In the genomic region with DNA sequence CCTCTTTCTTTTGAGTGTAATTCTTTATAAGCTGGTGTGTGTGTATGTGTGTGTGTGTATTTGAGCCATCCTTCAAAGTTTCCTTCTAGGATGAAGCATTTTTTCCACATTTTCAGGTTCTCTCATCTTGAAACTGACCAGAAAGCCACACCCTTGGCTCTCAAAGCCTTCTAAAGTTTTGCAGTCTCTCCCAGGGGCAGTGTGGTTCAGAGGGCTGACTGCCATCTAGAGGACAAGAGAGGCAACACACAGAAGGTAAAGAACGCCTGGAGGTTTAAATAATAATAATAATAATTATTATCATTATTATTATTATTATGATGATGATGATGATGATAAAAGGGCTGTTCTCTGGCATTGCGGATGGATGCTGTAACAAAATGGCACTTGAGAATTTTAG, we compare ENCODE assay signal across 10 mouse cellular contexts.
DNase-seq lines count a peak whose midpoint lies in the region; ATAC-seq and TF ChIP-seq lines count a peak whose summit lies in the region.
"Had no signal": no experiment of that assay in that cellular context is flagged by ENCODE, and none has a peak within 500 bp of the region (broad histone marks: within the 10 kb centered on the region; RNA-seq: fewer than 3 reads in every experiment).

No protein-coding gene starts in this region.

- ATAC-seq in heart, postnatal 0 days (ENCODE audit: insufficient read depth, low read depth): no peak
- no peak; the same call in 1 of the 2 replicates for ATAC-seq in midbrain, embryonic 14.5 days (ENCODE audit: low FRiP score, low TSS enrichment)

- TF ChIP-seq CTCF in heart, postnatal 0 days (IDR thresholded peaks at IDR 0.05; ENCODE audit: low read depth): peak; percentile 47

- no peaks in the 10 kb centered on the region for H3K9me3 ChIP-seq in heart, postnatal 0 days (replicated peaks; ENCODE audit: control insufficient read depth, low read length)
- H3K9me3 ChIP-seq in midbrain, embryonic 14.5 days (ENCODE audit: control insufficient read depth, low read length): no peaks in the 10 kb centered on the region
- no peaks in the 10 kb centered on the region for H3K9me3 ChIP-seq in midbrain, embryonic 10.5 days (replicated peaks)
- H3K9me3 ChIP-seq: hindbrain, embryonic 15.5 days; liver, embryonic 13.5 days; neural tube, embryonic 13.5 days had no signal

- no peak overlapping the region for H3K27ac ChIP-seq in heart, postnatal 0 days (ENCODE audit: low read depth)
- no peak overlapping the region for H3K27ac ChIP-seq in midbrain, embryonic 14.5 days (replicated peaks; ENCODE audit: low read depth, low read length)
- H3K27ac ChIP-seq in midbrain, embryonic 10.5 days (replicated peaks): no peak overlapping the region
- H3K27ac ChIP-seq: hindbrain, embryonic 15.5 days; liver, embryonic 13.5 days; neural tube, embryonic 13.5 days had no signal

- TF ChIP-seq EP300 in heart, postnatal 0 days (IDR thresholded peaks at IDR 0.05; ENCODE audit: low read depth): no peak

- WGBS in heart, postnatal 0 days: 49% methylated on average over 2 of the region's 2 CpGs
- WGBS in midbrain, embryonic 14.5 days: 71% methylated on average over 2 of the region's 2 CpGs
- WGBS in midbrain, embryonic 10.5 days: 60% methylated on average over 2 of the region's 2 CpGs

- H3K9ac ChIP-seq in heart, postnatal 0 days (replicated peaks; ENCODE audit: low read depth, low read length): no peak overlapping the region
- no peak overlapping the region for H3K9ac ChIP-seq in midbrain, embryonic 14.5 days (replicated peaks; ENCODE audit: low read length)
- H3K9ac ChIP-seq: hindbrain, embryonic 15.5 days; liver, embryonic 13.5 days; neural tube, embryonic 13.5 days had no signal

- H3K4me2 ChIP-seq in heart, postnatal 0 days (ENCODE audit: low read depth, low read length): no peak overlapping the region
- no peak overlapping the region for H3K4me2 ChIP-seq in midbrain, embryonic 14.5 days (ENCODE audit: low read length)
- H3K4me2 ChIP-seq: hindbrain, embryonic 15.5 days; liver, embryonic 13.5 days; neural tube, embryonic 13.5 days had no signal

- no peak for DNase-seq in heart, postnatal 0 days (ENCODE audit: low spot score)
- DNase-seq in heart, postnatal 36 days: no peak
- peak; percentile 19 for DNase-seq in midbrain, embryonic 14.5 days
- DNase-seq in midbrain, embryonic 10.5 days (ENCODE audit: low spot score): no peak
- peak; percentile 42 for DNase-seq in embryo, embryonic 10.5 days (ENCODE audit: low spot score)
- peak; percentile 6 for DNase-seq in retina, postnatal 1 day
- no peak for DNase-seq in spleen, postnatal 36 days (ENCODE audit: low spot score in 2 of 2)
- DNase-seq: liver, embryonic 13.5 days had no signal

- H3K27me3 ChIP-seq in heart, postnatal 0 days (ENCODE audit: control insufficient read depth, insufficient read depth, low read length): no peaks in the 10 kb centered on the region
- no peaks in the 10 kb centered on the region for H3K27me3 ChIP-seq in midbrain, embryonic 14.5 days (ENCODE audit: control insufficient read depth, insufficient read depth, low read length)
- no peaks in the 10 kb centered on the region for H3K27me3 ChIP-seq in midbrain, embryonic 10.5 days (ENCODE audit: low read depth, poor library complexity, severe bottlenecking)
- H3K27me3 ChIP-seq: hindbrain, embryonic 15.5 days; liver, embryonic 13.5 days; neural tube, embryonic 13.5 days had no signal

- no peaks in the 10 kb centered on the region for H3K36me3 ChIP-seq in heart, postnatal 0 days (replicated peaks; ENCODE audit: control insufficient read depth, insufficient read depth, low read length)
- no peaks in the 10 kb centered on the region for H3K36me3 ChIP-seq in midbrain, embryonic 14.5 days (ENCODE audit: control insufficient read depth, insufficient read depth, low read length)
- H3K36me3 ChIP-seq in midbrain, embryonic 10.5 days: no peaks in the 10 kb centered on the region
- H3K36me3 ChIP-seq: hindbrain, embryonic 15.5 days; liver, embryonic 13.5 days; neural tube, embryonic 13.5 days had no signal

- no peaks in the 10 kb centered on the region for H3K4me1 ChIP-seq in heart, postnatal 0 days (ENCODE audit: control insufficient read depth, insufficient read depth)
- H3K4me1 ChIP-seq in midbrain, embryonic 14.5 days (ENCODE audit: control insufficient read depth, insufficient read depth, low read length): no peaks in the 10 kb centered on the region
- H3K4me1 ChIP-seq in midbrain, embryonic 10.5 days: no peaks in the 10 kb centered on the region
- H3K4me1 ChIP-seq: hindbrain, embryonic 15.5 days; liver, embryonic 13.5 days; neural tube, embryonic 13.5 days had no signal

- intact Hi-C loops in heart, postnatal 36 days (cut with DNase I): loop anchor here (10.0 kb wide), 1 partner anchor 560 kb away; no protein-coding TSS in a partner anchor

- H3K4me3 ChIP-seq in heart, postnatal 0 days (ENCODE audit: low read depth, low read length): no peak overlapping the region
- no peak overlapping the region for H3K4me3 ChIP-seq in midbrain, embryonic 14.5 days (replicated peaks; ENCODE audit: low read depth, low read length)
- H3K4me3 ChIP-seq in midbrain, embryonic 10.5 days: no peak overlapping the region
- H3K4me3 ChIP-seq: hindbrain, embryonic 15.5 days; liver, embryonic 13.5 days; neural tube, embryonic 13.5 days had no signal

Comparison
In these comparisons a context has a peak if more than half of its experiments do, and no peak if none do; other contexts are left out.
1. DNase-seq: peak in midbrain, embryonic 14.5 days (single experiment), embryo, embryonic 10.5 days (single experiment) and retina, postnatal 1 day (single experiment); none in heart, postnatal 0 days (single experiment), heart, postnatal 36 days (0 of 2), midbrain, embryonic 10.5 days (single experiment) and spleen, postnatal 36 days (0 of 2).